Mouse (Mus musculus) myocyte (in vitro differentiated cells): ENCODE data around the gene Gnat1. TPM values are rescaled to one million over a fixed set of nuclear protein-coding genes. Genes with fewer than 3 reads are reported as not detected.

Experiments
- H3K27me3 ChIP-seq: one replicate; pipeline ENCODE4 v1.6.1; 2011; ENCODE audit not compliant: control insufficient read depth, insufficient read depth, insufficient read length
- H3K36me3 ChIP-seq: one replicate; pipeline ENCODE4 v1.6.1; 2011; ENCODE audit not compliant: control insufficient read depth, insufficient read depth
- H3K4me2 ChIP-seq: one replicate; pipeline ENCODE4 v1.6.1; 2011; ENCODE audit warnings: low read depth, control low read depth
- H3K4me3 ChIP-seq: one replicate; pipeline ENCODE4 v1.5.1; 2011; ENCODE audit warnings: mild to moderate bottlenecking, control low read depth, moderate library complexity
- H3K79me2 ChIP-seq: one replicate; pipeline ENCODE4 v1.6.1; 2011; ENCODE audit not compliant: control insufficient read depth, insufficient read depth
- H3ac ChIP-seq: one replicate; pipeline ENCODE4 v1.6.1; 2011; ENCODE audit not compliant: control insufficient read depth, insufficient read length
- CEBPB ChIP-seq: IDR thresholded peaks from 2 replicates; pipeline ENCODE4 v1.6.1; 2011; ENCODE audit warnings: mild to moderate bottlenecking, moderate library complexity; ENCODE audit not compliant: poor library complexity, insufficient read depth, severe bottlenecking
- E2F4 ChIP-seq: IDR thresholded peaks from one replicate; pipeline ENCODE4 v1.6.1; 2011; ENCODE audit warnings: mild to moderate bottlenecking, control low read depth, moderate library complexity; ENCODE audit not compliant: insufficient read depth
- MAX ChIP-seq: IDR thresholded peaks from one replicate; pipeline ENCODE4 v1.6.1; 2011; ENCODE audit warnings: low read depth, mild to moderate bottlenecking, control low read depth
- MYOD1 ChIP-seq, 3 experiments: IDR thresholded peaks; one replicate each; pipeline ENCODE4 v1.6.1; 2011; ENCODE audit warnings: control low read depth in 2 of 3, low read depth in 2 of 3, mild to moderate bottlenecking in 2 of 3, moderate library complexity in 1 of 3; ENCODE audit not compliant: insufficient read length in 2 of 3, control insufficient read depth in 1 of 3
- MYOG ChIP-seq, 3 experiments: IDR thresholded peaks; one replicate each; pipeline ENCODE4 v1.6.1; 2011; ENCODE audit warnings: control low read depth in 2 of 3, low read depth in 2 of 3, mild to moderate bottlenecking in 2 of 3; ENCODE audit not compliant: insufficient read length in 2 of 3, control insufficient read depth in 1 of 3, insufficient read depth in 1 of 3
- POLR2A ChIP-seq: IDR thresholded peaks from one replicate; pipeline ENCODE4 v1.6.1; 2011; ENCODE audit warnings: low read depth, mild to moderate bottlenecking, control low read depth, moderate library complexity; ENCODE audit not compliant: insufficient read length
- POLR2AphosphoS2 ChIP-seq: IDR thresholded peaks from one replicate; pipeline ENCODE4 v1.6.1; 2011; ENCODE audit warnings: low read depth, control low read depth; ENCODE audit not compliant: insufficient read length
- REST ChIP-seq: IDR thresholded peaks from one replicate; pipeline ENCODE4 v1.6.1; 2011; ENCODE audit warnings: mild to moderate bottlenecking, control low read depth, moderate library complexity; ENCODE audit not compliant: insufficient read depth, insufficient read length
- SRF ChIP-seq: IDR thresholded peaks from one replicate; pipeline ENCODE4 v1.6.1; 2011; ENCODE audit warnings: low read depth; ENCODE audit not compliant: control insufficient read depth, insufficient read length
- TCF12 ChIP-seq: IDR thresholded peaks from one replicate; pipeline ENCODE4 v1.6.1; 2011; ENCODE audit warnings: mild to moderate bottlenecking, control low read depth; ENCODE audit not compliant: poor library complexity, insufficient read depth, severe bottlenecking
- TCF3 ChIP-seq: IDR thresholded peaks from one replicate; pipeline ENCODE4 v1.6.1; 2011; ENCODE audit warnings: low read depth, control low read depth; ENCODE audit not compliant: insufficient read length
- USF1 ChIP-seq: IDR thresholded peaks from one replicate; pipeline ENCODE4 v1.6.1; 2011; ENCODE audit warnings: low read depth, mild to moderate bottlenecking, control low read depth, moderate library complexity
- polyA plus RNA-seq: library from polyadenylated mRNA; unstranded; fragments of >200 nt; fragmentation: generic; extraction: Trizol; gene quantifications from one replicate; pipeline ENCODE4 v1.2.1, GENCODE M21; 2012; ENCODE audit warnings: missing spikeins

Gene Gnat1
- polyA plus RNA-seq, 1 experiment: not detected

DNA sequence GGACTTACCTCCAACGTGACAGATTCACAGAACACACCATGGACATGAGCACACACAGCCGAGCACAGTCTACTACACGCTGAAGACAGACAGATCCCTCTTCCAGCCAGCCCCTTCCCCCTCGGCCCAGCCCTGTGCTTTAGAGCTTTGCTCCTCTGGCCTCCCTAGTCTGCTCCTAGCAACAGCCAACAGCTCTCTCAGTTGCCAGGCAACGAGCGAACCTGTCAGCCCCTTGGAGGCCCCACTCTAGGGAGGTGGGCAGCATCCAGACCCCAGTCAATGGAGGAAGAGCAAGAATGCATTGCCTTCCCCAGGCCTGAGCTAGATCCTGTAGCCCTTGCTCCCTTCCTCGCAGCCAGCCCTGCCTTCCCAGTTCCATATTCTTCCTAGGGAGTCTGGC is 42.4 kb downstream of the Gnat1 start:
- no peak overlapping the region for H3K4me2 ChIP-seq
- no peak for TF ChIP-seq POLR2A
- no peak for TF ChIP-seq CEBPB
- no peak for TF ChIP-seq TCF12
- no peak for TF ChIP-seq USF1
- TF ChIP-seq MAX: no peak
- TF ChIP-seq TCF3: no peak
- TF ChIP-seq MYOD1 (IDR thresholded peaks at IDR 0.05; ENCODE audit: control insufficient read depth in 1 of 3, insufficient read length in 2 of 3, low read depth in 2 of 3): no peak
- no peak for TF ChIP-seq SRF
- no peak for TF ChIP-seq E2F4
- no peak for TF ChIP-seq MYOG (IDR thresholded peaks at IDR 0.05; ENCODE audit: control insufficient read depth in 1 of 3, insufficient read depth in 1 of 3, insufficient read length in 2 of 3, low read depth in 2 of 3)
- no peak for TF ChIP-seq REST
- TF ChIP-seq POLR2AphosphoS2: no peak
- no peaks in the 10 kb centered on the region for H3K36me3 ChIP-seq
- no peak overlapping the region for H3K4me3 ChIP-seq
- H3K79me2 ChIP-seq: peaks cover 29% of the 10 kb centered on the region
- H3K27me3 ChIP-seq: no peaks in the 10 kb centered on the region
- no peak overlapping the region for H3ac ChIP-seq

- peak within 1 kb of the TSS; percentile 75 for H3K4me2 ChIP-seq
- H3K36me3 ChIP-seq: no peaks in the 10 kb centered on the region
- H3K4me3 ChIP-seq: peak within 1 kb of the TSS; percentile 97
- TF ChIP-seq MYOD1 (IDR thresholded peaks at IDR 0.05; ENCODE audit: control insufficient read depth in 1 of 3, insufficient read length in 2 of 3, low read depth in 2 of 3): no peak
- no peak for TF ChIP-seq TCF12
- TF ChIP-seq POLR2AphosphoS2: peak; percentile 74
- no peak for TF ChIP-seq MAX
- TF ChIP-seq REST: no peak
- TF ChIP-seq E2F4: no peak
- TF ChIP-seq TCF3: no peak
- TF ChIP-seq CEBPB: no peak
- peak; percentile 83 for TF ChIP-seq POLR2A
- peak; percentile 69 for TF ChIP-seq USF1
- TF ChIP-seq SRF: no peak
- TF ChIP-seq MYOG (IDR thresholded peaks at IDR 0.05; ENCODE audit: control insufficient read depth in 1 of 3, insufficient read depth in 1 of 3, insufficient read length in 2 of 3, low read depth in 2 of 3): no peak
- H3ac ChIP-seq: peak within 1 kb of the TSS; percentile 81
- peaks cover 45% of the 10 kb centered on the region for H3K79me2 ChIP-seq
- no peaks in the 10 kb centered on the region for H3K27me3 ChIP-seq
Measured at GRCm38 (mm10) chr9:107635279-107636028, 44.1 kb downstream of the Gnat1 start, which contains the start of gene Gnai2. Gene Gnai2 (minus strand): TSS chr9:107635367.

DNA sequence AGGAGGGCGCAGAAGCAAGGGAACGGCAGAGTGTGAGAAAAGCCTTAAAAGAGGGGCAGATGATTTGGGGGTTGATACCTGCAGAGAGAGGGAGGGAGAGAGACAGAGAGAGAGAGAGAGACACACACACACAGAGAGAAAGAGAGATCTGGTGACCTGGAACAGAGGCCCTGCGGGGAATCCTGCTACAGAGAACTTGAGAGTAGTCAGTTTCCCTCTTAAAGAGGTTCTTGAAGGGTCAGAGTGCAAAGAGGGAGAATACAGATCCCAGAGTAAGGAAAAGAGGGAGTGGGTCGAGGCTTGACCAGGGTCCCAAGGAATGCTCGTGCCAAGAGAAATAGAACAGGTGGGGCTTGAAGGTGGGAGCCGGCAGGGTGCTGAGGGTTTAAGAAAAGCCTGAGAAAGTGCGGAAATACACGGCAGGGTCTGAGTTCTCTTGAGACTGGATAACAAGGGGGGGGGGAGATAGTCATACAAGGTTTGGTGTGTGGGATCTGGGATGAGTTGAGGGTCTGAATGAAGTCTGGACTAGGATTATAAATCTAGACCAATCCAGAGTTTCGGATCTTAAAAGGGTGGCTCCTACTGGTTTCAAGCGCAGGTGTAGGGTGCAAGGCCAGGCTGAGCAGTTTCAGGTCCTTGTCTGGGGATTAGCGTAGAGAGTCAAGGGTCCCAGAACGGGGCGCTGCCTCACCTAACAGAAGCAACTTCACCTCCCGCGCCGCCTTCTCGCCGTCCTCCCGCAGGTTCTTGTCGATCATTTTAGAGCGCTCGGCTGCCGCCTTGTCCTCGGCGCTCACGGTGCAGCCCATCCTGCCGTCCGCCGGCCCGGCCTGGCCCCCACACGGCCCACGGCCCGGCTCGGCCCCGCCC is 44.9 kb downstream of the Gnat1 start:
- no peak for TF ChIP-seq MYOG (IDR thresholded peaks at IDR 0.05; ENCODE audit: control insufficient read depth in 1 of 3, insufficient read depth in 1 of 3, insufficient read length in 2 of 3, low read depth in 2 of 3)
- TF ChIP-seq CEBPB: no peak
- no peak for TF ChIP-seq TCF12
- no peak for TF ChIP-seq POLR2A
- no peak for TF ChIP-seq USF1
- peak in 1 of 3 experiments; percentile 2 for TF ChIP-seq MYOD1 (IDR thresholded peaks at IDR 0.05; ENCODE audit: control insufficient read depth in 1 of 3, insufficient read length in 2 of 3, low read depth in 2 of 3)
- H3K4me2 ChIP-seq: peak overlapping the region; percentile 58
- no peaks in the 10 kb centered on the region for H3K36me3 ChIP-seq
- H3K27me3 ChIP-seq: no peaks in the 10 kb centered on the region
- peaks cover 54% of the 10 kb centered on the region for H3K79me2 ChIP-seq
- peak overlapping the region; percentile 81 for H3ac ChIP-seq
- H3K4me3 ChIP-seq: peak overlapping the region; percentile 97

- TF ChIP-seq POLR2AphosphoS2: peak; percentile 44
- TF ChIP-seq MYOG (IDR thresholded peaks at IDR 0.05; ENCODE audit: control insufficient read depth in 1 of 3, insufficient read depth in 1 of 3, insufficient read length in 2 of 3, low read depth in 2 of 3): no peak
- TF ChIP-seq CEBPB: no peak
- Histone ChIP-seq H3ac (peak overlapping the region; percentile 81), H3K79me2 (peaks cover 62% of the 10 kb centered on the region), H3K36me3 (no peaks in the 10 kb centered on the region), H3K4me2 (peak overlapping the region; percentile 58), H3K27me3 (no peaks in the 10 kb centered on the region), H3K4me3 (peak overlapping the region; percentile 97)
Measured at GRCm38 (mm10) chr9:107633661-107634405, 45.7 kb downstream of the Gnat1 start.
